Mouse (Mus musculus) G1E (cell line): Measurements from ENCODE around the gene Rab43. TPM values are rescaled to one million over a fixed set of nuclear protein-coding genes. Genes with fewer than 3 reads are reported as not detected.

Experiments used
- ATAC-seq: 2 replicates; pipeline ENCODE4 v1.8.0; 2016; ENCODE audit warnings: mild to moderate bottlenecking; ENCODE audit not compliant: insufficient number of reproducible peaks, poor library complexity, low FRiP score, severe bottlenecking; ENCODE audit errors: extremely low read depth
- DNase-seq: peaks from one replicate; pipeline ENCODE4 v3.0.0; 2012; ENCODE audit warnings: low spot score
- H3K27me3 ChIP-seq: 2 replicates; pipeline ENCODE4 v1.6.1; 2012; ENCODE audit warnings: mild to moderate bottlenecking, low read length, inconsistent platforms; ENCODE audit not compliant: insufficient read depth
- H3K36me3 ChIP-seq: replicated peaks from 2 replicates; pipeline ENCODE3; 2012; ENCODE audit warnings: mild to moderate bottlenecking, inconsistent platforms
- H3K4me1 ChIP-seq: 2 replicates; pipeline ENCODE4 v1.6.1; 2012; ENCODE audit warnings: low read depth, low read length, inconsistent platforms, mixed read lengths; ENCODE audit not compliant: insufficient read depth
- H3K4me3 ChIP-seq: 2 replicates; pipeline ENCODE4 v1.5.1; 2012; ENCODE audit warnings: low read depth, mild to moderate bottlenecking, inconsistent platforms, low read length, moderate library complexity, mixed read lengths
- H3K9me3 ChIP-seq: replicated peaks from 2 replicates; pipeline ENCODE4 v1.6.1; 2012; ENCODE audit warnings: inconsistent platforms
- CTCF ChIP-seq: IDR thresholded peaks from 2 replicates; pipeline ENCODE4 v1.5.1; 2012; ENCODE audit warnings: low read depth, low read length, inconsistent platforms, mixed read lengths
- GATA1 ChIP-seq: IDR thresholded peaks from 2 replicates; pipeline ENCODE4 v1.6.1; 2012; ENCODE audit warnings: borderline replicate concordance, low read length, inconsistent platforms, mixed read lengths
- GATA2 ChIP-seq: IDR thresholded peaks from 2 replicates; pipeline ENCODE4 v1.6.1; 2012; ENCODE audit warnings: low read depth, low read length, inconsistent platforms, borderline replicate concordance
- POLR2AphosphoS5 ChIP-seq: IDR thresholded peaks from 2 replicates; pipeline ENCODE4 v1.6.1; 2012; ENCODE audit warnings: low read depth, low read length, inconsistent platforms; ENCODE audit not compliant: insufficient replicate concordance
- TAL1 ChIP-seq: conservative IDR thresholded peaks from 2 replicates; pipeline ENCODE4 v1.6.1; 2012; ENCODE audit warnings: low read depth, low read length, inconsistent platforms, mixed read lengths
- polyA plus RNA-seq: library from polyadenylated mRNA; stranded (reverse); fragments of >175 nt; gene quantifications from 2 replicates; pipeline ENCODE4 v1.2.3, GENCODE M21; 2012
- total RNA-seq, 2 experiments: library from RNA; stranded (forward) in 1 of 2; stranded (reverse) in 1 of 2; fragments of 200-1000 nt in 1 of 2; fragments of >200 nt in 1 of 2; fragmentation: Nextera tagmentation in 1 of 2; gene quantifications; 2 replicates each; pipeline ENCODE4 v1.2.3; 2014 to 2017

Rab43 gene
- total and polyA plus RNA-seq, 3 experiments = 11.5 to 62.5 (median 34.8) TPM

DNA sequence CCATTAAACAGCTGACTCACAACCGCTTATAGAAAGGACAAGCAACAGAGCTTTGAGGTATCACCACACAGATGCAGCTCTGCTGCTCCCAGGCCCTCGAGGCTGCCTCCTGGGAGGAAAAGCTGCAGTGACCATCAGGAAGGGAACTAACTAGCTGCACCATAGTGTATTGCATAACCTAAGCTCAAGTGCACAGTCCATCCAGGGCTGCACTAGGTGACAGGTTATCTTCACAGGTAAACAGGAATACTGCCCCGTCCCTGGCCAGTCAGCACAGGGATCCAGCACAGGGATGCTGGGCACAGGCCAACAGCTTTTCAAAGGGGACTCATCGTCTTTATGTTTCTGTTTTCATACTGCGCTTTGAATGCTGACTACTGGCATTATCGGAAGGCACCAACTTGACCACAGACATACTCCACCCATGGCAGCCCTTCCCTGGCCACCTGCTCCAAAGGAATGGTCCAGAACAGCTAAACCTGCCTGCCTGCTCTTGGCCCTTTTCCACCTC lies 2.3 kb downstream of the Rab43 start:
- H3K4me1 ChIP-seq = peaks cover 66% of the 10 kb centered on the region
- DNase-seq = no peak
- peak overlapping the region; percentile 79; the same call in 1 of the 2 replicates for H3K4me3 ChIP-seq
- ATAC-seq = no peak
- TF ChIP-seq GATA1 (no peak), GATA2 (no peak), CTCF (no peak), POLR2AphosphoS5 (no peak), TAL1 (no peak)
- no peaks in the 10 kb centered on the region for H3K9me3 ChIP-seq
- H3K36me3 ChIP-seq = peaks cover 69% of the 10 kb centered on the region
- no peaks in the 10 kb centered on the region for H3K27me3 ChIP-seq

DNA sequence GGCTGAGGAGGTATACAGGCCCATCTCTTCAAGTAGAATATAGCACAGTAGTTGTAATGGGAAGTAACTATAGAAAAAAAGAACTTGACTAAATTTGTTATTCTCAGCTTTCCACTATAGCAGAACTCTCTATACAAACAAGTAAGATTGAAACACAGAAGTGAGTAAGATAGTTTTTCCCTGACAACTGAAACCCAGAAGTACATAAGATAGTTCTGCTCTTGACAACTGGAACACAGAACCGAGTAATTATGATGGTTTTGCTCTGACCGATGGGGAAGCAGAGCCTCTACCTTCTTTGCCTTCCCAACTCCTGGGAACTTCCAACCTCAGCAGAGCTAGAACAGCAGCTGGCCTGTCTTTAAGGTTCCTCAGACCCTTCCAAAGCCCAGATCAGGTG lies 2.8 kb downstream of the Rab43 start:
- no peak for TF ChIP-seq TAL1
- no peak for TF ChIP-seq GATA1
- no peak for TF ChIP-seq POLR2AphosphoS5
- no peak for TF ChIP-seq GATA2
- TF ChIP-seq CTCF = no peak

DNA sequence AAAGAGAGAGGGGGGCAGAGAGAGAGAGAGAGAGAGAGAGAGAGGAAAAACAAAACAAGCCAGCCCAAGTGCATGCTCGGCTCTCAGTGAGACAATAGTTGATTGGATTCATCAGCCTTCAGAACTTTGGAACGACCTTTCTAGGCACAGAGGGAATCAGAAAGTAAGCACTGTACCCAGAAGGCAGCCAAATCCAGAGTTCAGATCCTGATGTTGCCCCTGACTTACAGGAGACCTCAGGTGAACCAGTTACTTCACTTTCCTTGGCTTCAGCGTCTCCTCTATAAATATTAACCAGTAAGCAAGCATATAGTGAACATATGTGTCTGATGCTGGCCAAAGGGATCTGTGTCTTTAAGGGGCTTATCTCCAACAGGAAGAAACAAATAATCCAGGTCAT lies 3.4 kb downstream of the Rab43 start:
- no peak overlapping the region; the same call in 1 of the 2 replicates for H3K4me3 ChIP-seq
- TF ChIP-seq TAL1 = no peak
- TF ChIP-seq CTCF = no peak
- no peak for TF ChIP-seq GATA1
- TF ChIP-seq GATA2 = no peak
- TF ChIP-seq POLR2AphosphoS5 = no peak
- peaks cover 71% of the 10 kb centered on the region for H3K36me3 ChIP-seq
- no peaks in the 10 kb centered on the region for H3K9me3 ChIP-seq
- peaks cover 66% of the 10 kb centered on the region for H3K4me1 ChIP-seq
- DNase-seq = no peak
- ATAC-seq = no peak
- H3K27me3 ChIP-seq = no peaks in the 10 kb centered on the region

More for the DNA sequence above, 2.8 kb downstream of the Rab43 start:
- H3K9me3 ChIP-seq = no peaks in the 10 kb centered on the region
- H3K4me3 ChIP-seq = peak overlapping the region; percentile 79; the same call in 1 of the 2 replicates
- no peak for ATAC-seq
- DNase-seq = no peak
- H3K36me3 ChIP-seq = peaks cover 70% of the 10 kb centered on the region
- no peaks in the 10 kb centered on the region for H3K27me3 ChIP-seq
- H3K4me1 ChIP-seq = peaks cover 66% of the 10 kb centered on the region

DNA sequence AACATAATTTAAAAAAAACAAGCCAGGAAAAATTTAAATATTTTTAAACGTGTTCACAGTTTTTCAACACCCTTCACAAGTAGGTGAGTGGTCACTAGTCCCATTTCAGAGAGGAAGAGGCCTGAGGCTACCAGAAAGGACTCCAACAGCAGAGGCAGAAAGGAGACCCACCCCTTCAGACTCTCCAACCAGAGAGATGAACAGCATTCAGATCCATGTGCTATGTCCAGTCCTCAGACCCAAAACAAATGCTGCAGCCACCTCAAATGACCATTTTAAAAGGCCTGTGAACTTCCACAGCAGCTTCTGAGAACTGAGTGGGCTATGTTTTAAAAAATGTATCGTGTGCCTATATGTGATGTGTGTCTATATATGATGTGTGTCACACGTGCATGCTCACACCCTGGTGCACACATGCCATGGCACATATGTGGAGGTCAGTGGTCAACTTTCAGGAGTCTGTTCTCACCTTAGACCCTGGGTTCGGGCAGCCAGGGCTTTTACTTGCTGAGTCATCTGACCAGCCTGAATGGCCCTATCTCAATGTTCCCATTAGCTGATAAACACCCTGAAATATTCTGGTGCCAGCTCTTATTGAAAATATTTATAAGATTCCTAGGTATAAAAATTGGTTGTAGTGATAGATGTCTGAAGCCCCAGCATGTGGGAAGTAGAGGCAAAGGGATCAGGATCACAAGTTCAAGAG lies 4.1 kb downstream of the Rab43 start:
- Histone ChIP-seq H3K9me3 (no peaks in the 10 kb centered on the region), H3K4me3 (no peak overlapping the region), H3K4me1 (peaks cover 63% of the 10 kb centered on the region), H3K27me3 (no peaks in the 10 kb centered on the region), H3K36me3 (peaks cover 70% of the 10 kb centered on the region)
- DNase-seq = no peak
- no peak for ATAC-seq
- TF ChIP-seq TAL1 (no peak), POLR2AphosphoS5 (no peak), CTCF (no peak), GATA1 (no peak), GATA2 (no peak)

DNA sequence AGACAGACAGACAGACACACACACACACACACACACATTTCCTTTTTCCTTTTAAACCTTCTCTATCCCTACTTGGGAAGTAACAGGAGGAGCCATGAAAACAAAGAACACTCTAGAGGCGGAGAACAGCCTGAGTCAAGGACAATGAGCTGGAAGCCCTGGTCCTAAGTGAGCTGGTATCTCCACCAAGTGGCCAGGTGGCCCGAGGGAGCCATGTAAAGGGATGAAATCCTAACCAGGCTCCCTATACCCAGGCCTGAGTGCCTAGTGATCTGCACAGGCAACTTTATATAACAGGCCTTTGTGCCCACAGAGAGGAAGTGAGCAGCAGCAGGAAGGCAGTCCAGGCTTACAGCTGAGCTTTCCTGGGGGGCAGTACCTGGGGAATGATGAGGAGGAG lies 5.1 kb downstream of the Rab43 start:
- H3K4me3 ChIP-seq = no peak overlapping the region
- H3K36me3 ChIP-seq = peaks cover 69% of the 10 kb centered on the region
- no peak for DNase-seq
- no peaks in the 10 kb centered on the region for H3K27me3 ChIP-seq
- no peaks in the 10 kb centered on the region for H3K9me3 ChIP-seq
- H3K4me1 ChIP-seq = peaks cover 60% of the 10 kb centered on the region
- TF ChIP-seq GATA2 (no peak), TAL1 (no peak), GATA1 (no peak), CTCF (no peak), POLR2AphosphoS5 (no peak)
- no peak for ATAC-seq

DNA sequence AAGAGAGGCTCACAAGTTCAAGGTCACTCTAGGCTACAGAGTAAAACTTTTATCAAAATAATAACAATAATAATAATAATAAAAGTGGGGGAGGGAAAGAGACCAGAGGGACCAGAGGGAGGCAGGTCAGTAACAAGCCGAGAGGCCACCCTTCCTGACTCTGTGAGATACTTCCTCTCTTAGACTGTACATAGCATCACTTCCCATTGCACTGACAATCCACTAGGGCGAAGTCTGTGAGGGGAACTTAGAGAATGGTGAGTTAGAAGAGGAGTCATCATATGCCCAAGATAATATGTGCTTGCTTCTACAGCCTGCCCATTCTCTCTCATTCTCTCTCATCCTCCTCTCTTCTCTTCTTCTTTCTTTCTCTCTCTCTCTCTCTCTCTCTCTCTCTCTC lies 5.9 kb downstream of the Rab43 start:
- H3K4me1 ChIP-seq = peaks cover 59% of the 10 kb centered on the region
- no peak overlapping the region for H3K4me3 ChIP-seq
- DNase-seq (peak; percentile 44), ATAC-seq (no peak)
- TF ChIP-seq POLR2AphosphoS5 (no peak), GATA2 (no peak), TAL1 (no peak), GATA1 (no peak), CTCF (no peak)
- no peaks in the 10 kb centered on the region for H3K9me3 ChIP-seq
- H3K36me3 ChIP-seq = peaks cover 77% of the 10 kb centered on the region
- no peaks in the 10 kb centered on the region for H3K27me3 ChIP-seq
